Mouse (Mus musculus) midbrain, postnatal 0 days (tissue): ENCODE results near the gene Zfp462. TPM values are rescaled to one million over a fixed set of nuclear protein-coding genes. Genes with fewer than 3 reads are reported as not detected.

Experiments
- ATAC-seq: fragments of 200-750 bp; cut with Nextera tagmentation; 2 replicates; pipeline ENCODE4 v1.8.0; 2017; ENCODE audit warnings: moderate number of reproducible peaks, mild to moderate bottlenecking, moderate TSS enrichment, moderate library complexity; ENCODE audit not compliant: low FRiP score
- DNase-seq: peaks from one replicate; pipeline ENCODE4 v3.0.0-alpha.2; 2015; ENCODE audit warnings: low spot score
- H3K27ac ChIP-seq: fragments of 300-500 bp; sonication (generic); 2 replicates; pipeline ENCODE4 v1.5.1; 2014; ENCODE audit warnings: low read depth, mild to moderate bottlenecking, low read length, mixed read lengths
- H3K27me3 ChIP-seq: fragments of 300-500 bp; sonication (generic); 2 replicates; pipeline ENCODE4 v1.6.1; 2014; ENCODE audit warnings: low read length, control low read depth, mixed read lengths; ENCODE audit not compliant: insufficient read depth
- H3K36me3 ChIP-seq: fragments of 300-500 bp; sonication (generic); 2 replicates; pipeline ENCODE4 v1.6.1; 2014; ENCODE audit warnings: low read length, control low read depth, mixed read lengths; ENCODE audit not compliant: insufficient read depth
- H3K4me1 ChIP-seq: fragments of 300-500 bp; sonication (generic); 2 replicates; pipeline ENCODE4 v1.6.1; 2014; ENCODE audit warnings: mild to moderate bottlenecking, control low read depth, antibody characterized with exemption, low read length, mixed read lengths; ENCODE audit not compliant: insufficient read depth
- H3K4me2 ChIP-seq: fragments of 300-500 bp; sonication (generic); 2 replicates; pipeline ENCODE4 v1.6.1; 2014; ENCODE audit warnings: low read depth, mild to moderate bottlenecking, low read length, mixed read lengths; ENCODE audit not compliant: poor library complexity, severe bottlenecking
- H3K4me3 ChIP-seq: fragments of 300-500 bp; sonication (generic); 2 replicates; pipeline ENCODE4 v1.5.1; 2014; ENCODE audit warnings: low read depth, mild to moderate bottlenecking, low read length, moderate library complexity
- H3K9ac ChIP-seq: fragments of 300-500 bp; sonication (generic); replicated peaks from 2 replicates; pipeline ENCODE4 v1.6.1; 2014; ENCODE audit warnings: mild to moderate bottlenecking, low read length, moderate library complexity, mixed read lengths; ENCODE audit not compliant: poor library complexity, severe bottlenecking
- H3K9me3 ChIP-seq: fragments of 300-500 bp; sonication (generic); 2 replicates; pipeline ENCODE4 v1.6.1; 2016; ENCODE audit warnings: low read length, control low read depth
- CTCF ChIP-seq: IDR thresholded peaks from 2 replicates; pipeline ENCODE4 v1.5.1; 2016; ENCODE audit warnings: antibody characterized with exemption, mild to moderate bottlenecking
- WGBS: fragments of 180-500 bp; shearing (Covaris S2); extraction: QIAGEN DNeasy Blood & Tissue Kit; methylation state at CpG from one replicate; pipeline ENCODE4 v1.1.7; 2014; 5-methylcytosine and 5-hydroxymethylcytosine counted together
- polyA plus RNA-seq: library from polyadenylated mRNA; unstranded; fragments of >200 nt; fragmentation: Nextera tagmentation; extraction: Ambion mirVana; gene quantifications from 2 replicates; pipeline ENCODE4 v1.2.1, GENCODE M21; 2015
- total RNA-seq: library from RNA; depleted of rRNA; stranded (reverse); fragments of >200 nt; gene quantifications from 2 replicates; pipeline ENCODE4 v1.2.3, GENCODE M21; 2014

The Zfp462 gene
- total and polyA plus RNA-seq, 2 experiments from 2014 or later, result 9.1 to 51.5 TPM

- ATAC-seq, result no peak
- H3K9ac ChIP-seq, result no peak overlapping the region
- no peak overlapping the region for H3K4me3 ChIP-seq
- no peaks in the 10 kb centered on the region for H3K4me1 ChIP-seq
- WGBS, result over 99% methylated on average over 3 of the region's 3 CpGs
- no peaks in the 10 kb centered on the region for H3K36me3 ChIP-seq
- H3K9me3 ChIP-seq, result no peaks in the 10 kb centered on the region
- no peak for DNase-seq
- no peak overlapping the region for H3K4me2 ChIP-seq
- no peaks in the 10 kb centered on the region for H3K27me3 ChIP-seq
- no peak overlapping the region for H3K27ac ChIP-seq
- TF ChIP-seq CTCF, result no peak
These were observed 179.3 kb downstream of the Zfp462 start for GRCm38 (mm10) chr4:55124126-55124525.

DNA sequence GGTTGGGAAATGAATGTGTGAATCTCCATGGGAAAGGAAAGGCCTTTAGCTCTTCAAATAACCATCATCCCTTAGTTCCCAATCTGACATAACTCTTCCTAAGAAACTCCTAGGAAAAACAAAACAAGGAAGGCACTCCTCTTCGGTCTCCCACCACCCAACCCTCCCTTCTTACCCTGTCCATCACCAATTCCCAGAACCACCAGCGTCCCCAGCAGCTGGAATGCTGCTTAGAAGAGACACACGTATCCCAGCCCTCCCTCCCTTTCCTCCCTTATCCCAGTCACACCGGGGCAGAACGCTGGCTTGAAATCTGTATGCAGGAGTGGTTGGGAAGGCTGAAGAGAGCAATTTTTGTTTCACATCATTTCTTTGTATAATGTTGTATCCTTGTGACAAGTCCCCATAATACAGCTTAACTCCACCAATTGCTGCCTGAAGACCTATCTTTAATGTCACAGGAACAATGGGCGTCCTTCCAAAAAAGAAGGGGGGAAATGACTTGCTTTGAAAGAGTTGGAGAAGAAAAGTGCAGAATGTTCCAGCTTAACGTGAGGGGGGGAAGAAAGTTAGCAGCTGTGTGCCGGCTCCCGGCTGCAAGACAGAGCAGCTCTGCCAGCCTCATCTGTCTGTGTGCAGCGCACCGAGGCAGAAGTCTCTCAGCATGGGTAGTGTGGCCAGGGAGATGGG lies 180.3 kb downstream of the Zfp462 start:
- peak; percentile 46 for DNase-seq
- no peaks in the 10 kb centered on the region for H3K9me3 ChIP-seq
- H3K27me3 ChIP-seq, result no peaks in the 10 kb centered on the region
- no peak overlapping the region for H3K4me2 ChIP-seq
- H3K9ac ChIP-seq, result no peak overlapping the region
- no peak overlapping the region for H3K4me3 ChIP-seq
- ATAC-seq, result no peak
- no peaks in the 10 kb centered on the region for H3K4me1 ChIP-seq
- no peaks in the 10 kb centered on the region for H3K36me3 ChIP-seq
- no peak for TF ChIP-seq CTCF
- 20% methylated on average over 11 of the region's 11 CpGs for WGBS
- H3K27ac ChIP-seq, result no peak overlapping the region

- 72% methylated on average over 4 of the region's 4 CpGs for WGBS
- ATAC-seq, result no peak
These were observed 180.8 kb downstream of the Zfp462 start for GRCm38 (mm10) chr4:55125738-55126054.

GRCm38 (mm10) chr4:55127228-55127901 lies 182.5 kb downstream of the Zfp462 start:
- Histone ChIP-seq H3K4me3 (no peak overlapping the region), H3K27ac (no peak overlapping the region), H3K9ac (no peak overlapping the region), H3K27me3 (no peaks in the 10 kb centered on the region), H3K4me2 (no peak overlapping the region), H3K4me1 (no peaks in the 10 kb centered on the region), H3K9me3 (no peaks in the 10 kb centered on the region), H3K36me3 (no peaks in the 10 kb centered on the region)
- DNase-seq (no peak), ATAC-seq (no peak)
- no peak for TF ChIP-seq CTCF
- WGBS, result 91% methylated on average over 9 of the region's 9 CpGs

More at GRCm38 (mm10) chr4:55125738-55126054, 180.8 kb downstream of the Zfp462 start:
- no peak overlapping the region for H3K4me3 ChIP-seq
- TF ChIP-seq CTCF, result no peak
- no peak overlapping the region for H3K27ac ChIP-seq
- H3K27me3 ChIP-seq, result no peaks in the 10 kb centered on the region
- H3K4me1 ChIP-seq, result no peaks in the 10 kb centered on the region
- no peak overlapping the region for H3K4me2 ChIP-seq
- H3K36me3 ChIP-seq, result no peaks in the 10 kb centered on the region
- no peaks in the 10 kb centered on the region for H3K9me3 ChIP-seq
- no peak for DNase-seq
- no peak overlapping the region for H3K9ac ChIP-seq

DNA sequence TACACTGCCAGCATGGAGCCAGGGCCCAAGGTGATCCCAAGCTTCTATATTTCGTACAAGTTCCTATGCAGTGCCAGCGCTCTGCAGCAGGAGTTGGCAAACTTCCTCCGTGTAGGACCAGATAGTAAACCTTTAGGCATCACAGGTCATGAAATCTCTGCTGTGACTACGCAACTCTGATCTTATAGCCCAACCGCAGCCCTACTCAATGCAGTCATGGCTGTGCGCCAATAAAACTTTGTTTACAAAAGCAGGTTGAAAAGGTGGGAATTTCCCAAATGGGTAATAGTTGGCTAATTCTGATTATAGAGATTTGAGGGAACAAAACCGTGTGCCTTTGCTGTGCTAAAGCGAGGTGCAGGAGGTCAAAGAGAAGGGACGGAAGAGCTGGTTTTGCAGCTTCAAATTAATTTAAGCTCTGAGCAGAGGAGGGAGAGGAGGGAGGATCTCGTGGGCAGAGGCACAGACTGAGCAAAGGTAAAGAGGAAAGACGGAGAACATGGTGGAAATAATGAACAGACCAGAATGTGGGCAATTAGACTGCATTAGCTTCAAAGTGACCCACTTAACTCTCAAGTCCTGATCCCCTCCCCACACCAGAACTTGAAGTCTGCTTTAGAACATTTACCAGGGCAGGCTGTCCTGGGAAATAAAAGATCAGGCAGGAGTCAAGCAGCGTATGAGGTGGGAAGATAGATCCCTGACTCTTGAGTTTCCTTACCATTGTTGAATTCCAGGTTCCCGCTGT lies 183.4 kb downstream of the Zfp462 start:
- ATAC-seq (no peak), DNase-seq (no peak)
- Histone ChIP-seq H3K27ac (no peak overlapping the region), H3K4me1 (no peaks in the 10 kb centered on the region), H3K4me3 (no peak overlapping the region), H3K36me3 (no peaks in the 10 kb centered on the region), H3K27me3 (no peaks in the 10 kb centered on the region), H3K4me2 (no peak overlapping the region), H3K9ac (no peak overlapping the region), H3K9me3 (no peaks in the 10 kb centered on the region)
- no peak for TF ChIP-seq CTCF
- 89% methylated on average over 13 of the region's 13 CpGs for WGBS
